Mouse (Mus musculus): ENCODE measurements around the gene Gtsf1l.

GRCm38 (mm10) chr2:163039940-163040339 is 47.7 kb downstream of the Gtsf1l start:
- TF ChIP-seq CTCF (IDR thresholded peaks at IDR 0.05; ENCODE audit: low read depth), result no peak
- TF ChIP-seq EP300 (IDR thresholded peaks at IDR 0.05; ENCODE audit: low read depth), result no peak
